Mouse (Mus musculus): Measurements from ENCODE around the gene Pop7. TPM values are rescaled to one million over a fixed set of nuclear protein-coding genes. Genes with fewer than 3 reads are reported as not detected.

Pop7 gene
- polyA plus RNA-seq, 1 experiment from 2014 or later = 57.8 TPM

- Histone ChIP-seq H3K27me3 (ENCODE audit: control insufficient read depth, insufficient read depth, low read length) (no peaks in the 10 kb centered on the region), H3K9me3 (ENCODE audit: control insufficient read depth, low read length) (no peaks in the 10 kb centered on the region), H3K27ac (ENCODE audit: low read depth, low read length) (peak overlapping the region; percentile 81; the same call in 1 of the 2 replicates), H3K9ac (ENCODE audit: low read depth, low read length) (peak overlapping the region; percentile 88; the same call in 1 of the 2 replicates), H3K4me3 (ENCODE audit: low read length) (peak overlapping the region; percentile 91), H3K4me2 (replicated peaks; ENCODE audit: low read depth, low read length) (peak overlapping the region; percentile 98), H3K36me3 (ENCODE audit: control insufficient read depth, insufficient read depth, low read length) (peaks cover 50% of the 10 kb centered on the region), H3K4me1 (ENCODE audit: control insufficient read depth, insufficient read depth, low read length) (peaks cover 16% of the 10 kb centered on the region)
- ATAC-seq (ENCODE audit: low FRiP score, low TSS enrichment) = no peak
- 73% methylated on average over 8 of the region's 8 CpGs for WGBS
Observed at GRCm38 (mm10) chr5:137530075-137530474, 27.8 kb upstream of the Pop7 start.

- ATAC-seq (ENCODE audit: low FRiP score, low TSS enrichment) = no peak
- Histone ChIP-seq H3K9me3 (ENCODE audit: control insufficient read depth, low read length) (no peaks in the 10 kb centered on the region), H3K36me3 (ENCODE audit: control insufficient read depth, insufficient read depth, low read length) (peaks cover 56% of the 10 kb centered on the region), H3K4me3 (ENCODE audit: low read length) (0 out of 2 replicates have a peak overlapping the region, but pooled peaks have one; percentile 91), H3K9ac (ENCODE audit: low read depth, low read length) (no peak overlapping the region), H3K27me3 (ENCODE audit: control insufficient read depth, insufficient read depth, low read length) (no peaks in the 10 kb centered on the region), H3K4me1 (ENCODE audit: control insufficient read depth, insufficient read depth, low read length) (peaks cover 16% of the 10 kb centered on the region), H3K27ac (ENCODE audit: low read depth, low read length) (no peak overlapping the region), H3K4me2 (replicated peaks; ENCODE audit: low read depth, low read length) (no peak overlapping the region)
- WGBS = 69% methylated on average over 15 of the region's 15 CpGs
Observed at GRCm38 (mm10) chr5:137529221-137529995, 27.1 kb upstream of the Pop7 start.

DNA sequence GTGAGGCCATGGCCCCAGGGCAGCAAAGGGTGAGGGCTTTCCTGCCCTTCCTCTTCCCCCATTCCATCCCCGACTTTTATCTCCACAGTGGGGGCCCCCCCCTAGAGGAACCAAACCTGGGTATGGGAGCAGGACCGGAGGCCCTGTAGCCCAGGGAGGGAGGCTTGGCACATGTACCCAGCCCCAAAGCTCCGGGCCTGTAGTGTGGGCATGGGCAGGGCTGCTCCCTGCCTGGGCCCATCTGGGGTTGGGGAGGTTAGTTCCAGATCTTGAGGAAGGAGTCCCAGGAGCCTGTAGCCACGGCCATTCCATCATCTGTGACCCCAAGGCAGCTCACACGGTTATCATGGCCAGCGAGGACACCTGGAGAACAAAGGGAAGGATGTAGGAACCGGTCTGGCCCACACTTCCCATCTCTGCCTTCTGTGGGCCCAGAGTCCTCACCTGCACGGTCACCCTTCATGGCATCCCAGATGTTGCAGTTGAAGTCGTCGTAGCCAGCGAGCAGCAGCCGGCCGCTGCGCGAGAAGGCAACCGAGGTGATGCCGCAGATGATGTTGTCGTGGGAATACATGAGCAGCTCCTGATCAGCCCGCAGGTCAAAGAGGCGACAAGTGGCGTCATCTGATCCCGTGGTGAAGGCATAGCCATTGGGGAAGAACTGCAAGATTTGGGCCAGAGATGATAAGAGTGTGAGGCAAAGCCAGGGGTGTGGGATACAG, 26.1 kb upstream of the Pop7 start:
- Histone ChIP-seq H3K4me2 (replicated peaks; ENCODE audit: low read depth, low read length) (no peak overlapping the region), H3K9me3 (ENCODE audit: control insufficient read depth, low read length) (no peaks in the 10 kb centered on the region), H3K27ac (ENCODE audit: low read depth, low read length) (no peak overlapping the region), H3K27me3 (ENCODE audit: control insufficient read depth, insufficient read depth, low read length) (no peaks in the 10 kb centered on the region), H3K4me3 (ENCODE audit: low read length) (no peak overlapping the region), H3K4me1 (ENCODE audit: control insufficient read depth, insufficient read depth, low read length) (peaks cover 13% of the 10 kb centered on the region), H3K9ac (ENCODE audit: low read depth, low read length) (no peak overlapping the region), H3K36me3 (ENCODE audit: control insufficient read depth, insufficient read depth, low read length) (peaks cover 66% of the 10 kb centered on the region)
- no peak for ATAC-seq (ENCODE audit: low FRiP score, low TSS enrichment)
- WGBS = 83% methylated on average over 22 of the region's 22 CpGs

- Histone ChIP-seq H3K27me3 (ENCODE audit: control insufficient read depth, insufficient read depth, low read length) (no peaks in the 10 kb centered on the region), H3K4me1 (ENCODE audit: control insufficient read depth, insufficient read depth, low read length) (peaks cover 13% of the 10 kb centered on the region), H3K9me3 (ENCODE audit: control insufficient read depth, low read length) (no peaks in the 10 kb centered on the region), H3K4me2 (replicated peaks; ENCODE audit: low read depth, low read length) (no peak overlapping the region), H3K36me3 (ENCODE audit: control insufficient read depth, insufficient read depth, low read length) (peaks cover 76% of the 10 kb centered on the region), H3K9ac (ENCODE audit: low read depth, low read length) (no peak overlapping the region), H3K4me3 (ENCODE audit: low read length) (no peak overlapping the region), H3K27ac (ENCODE audit: low read depth, low read length) (no peak overlapping the region)
- ATAC-seq (ENCODE audit: low FRiP score, low TSS enrichment) = no peak
- 79% methylated on average over 1 of the region's 1 CpGs for WGBS
Observed at GRCm38 (mm10) chr5:137527413-137527812, 25.1 kb upstream of the Pop7 start.

- no peak overlapping the region for H3K9ac ChIP-seq (ENCODE audit: low read depth, low read length)
- H3K27ac ChIP-seq (ENCODE audit: low read depth, low read length) = no peak overlapping the region
- no peak overlapping the region for H3K4me3 ChIP-seq (ENCODE audit: low read length)
- no peak overlapping the region for H3K4me2 ChIP-seq (replicated peaks; ENCODE audit: low read depth, low read length)
- ATAC-seq (ENCODE audit: low FRiP score, low TSS enrichment) = no peak
- no peaks in the 10 kb centered on the region for H3K9me3 ChIP-seq (ENCODE audit: control insufficient read depth, low read length)
- H3K4me1 ChIP-seq (ENCODE audit: control insufficient read depth, insufficient read depth, low read length) = peaks cover 13% of the 10 kb centered on the region
- H3K27me3 ChIP-seq (ENCODE audit: control insufficient read depth, insufficient read depth, low read length) = no peaks in the 10 kb centered on the region
- 42% methylated on average over 16 of the region's 16 CpGs for WGBS
- H3K36me3 ChIP-seq (ENCODE audit: control insufficient read depth, insufficient read depth, low read length) = peaks cover 87% of the 10 kb centered on the region
Observed at GRCm38 (mm10) chr5:137526192-137526936, 24.0 kb upstream of the Pop7 start.

- no peak for ATAC-seq (ENCODE audit: low FRiP score, low TSS enrichment)
- H3K27me3 ChIP-seq (ENCODE audit: control insufficient read depth, insufficient read depth, low read length) = no peaks in the 10 kb centered on the region
- no peak overlapping the region for H3K4me2 ChIP-seq (replicated peaks; ENCODE audit: low read depth, low read length)
- H3K36me3 ChIP-seq (ENCODE audit: control insufficient read depth, insufficient read depth, low read length) = peaks cover 95% of the 10 kb centered on the region
- H3K27ac ChIP-seq (ENCODE audit: low read depth, low read length) = no peak overlapping the region
- 78% methylated on average over 16 of the region's 16 CpGs for WGBS
- H3K4me1 ChIP-seq (ENCODE audit: control insufficient read depth, insufficient read depth, low read length) = peaks cover 12% of the 10 kb centered on the region
- no peaks in the 10 kb centered on the region for H3K9me3 ChIP-seq (ENCODE audit: control insufficient read depth, low read length)
- H3K4me3 ChIP-seq (ENCODE audit: low read length) = no peak overlapping the region
- no peak overlapping the region for H3K9ac ChIP-seq (ENCODE audit: low read depth, low read length)
Observed at GRCm38 (mm10) chr5:137525511-137525910, 23.2 kb upstream of the Pop7 start.

DNA sequence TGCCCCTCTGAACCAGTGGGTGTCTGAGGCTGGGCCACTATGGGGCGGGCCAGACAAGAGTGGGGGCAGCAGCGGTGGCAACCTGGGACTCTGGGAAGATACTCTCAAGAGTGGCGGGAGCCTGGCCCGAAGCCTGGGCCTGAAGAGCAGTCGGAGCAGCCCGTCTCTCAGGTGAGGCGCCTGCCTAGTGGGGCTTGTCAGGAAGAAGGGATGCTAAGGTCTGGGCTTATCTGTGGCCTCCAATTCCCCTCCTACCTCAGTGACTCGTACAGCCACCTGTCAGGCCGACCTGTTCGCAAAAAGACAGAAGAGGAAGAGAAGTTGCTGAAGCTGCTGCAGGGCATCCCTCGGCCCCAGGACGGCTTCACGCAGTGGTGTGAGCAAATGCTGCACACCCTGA, 22.4 kb upstream of the Pop7 start:
- ATAC-seq (ENCODE audit: low FRiP score, low TSS enrichment) = no peak
- 77% methylated on average over 13 of the region's 13 CpGs for WGBS
- Histone ChIP-seq H3K27me3 (ENCODE audit: control insufficient read depth, insufficient read depth, low read length) (no peaks in the 10 kb centered on the region), H3K27ac (ENCODE audit: low read depth, low read length) (no peak overlapping the region), H3K9ac (ENCODE audit: low read depth, low read length) (no peak overlapping the region), H3K9me3 (ENCODE audit: control insufficient read depth, low read length) (no peaks in the 10 kb centered on the region), H3K4me1 (ENCODE audit: control insufficient read depth, insufficient read depth, low read length) (peaks cover 4% of the 10 kb centered on the region; the same call in 1 of the 2 replicates), H3K36me3 (ENCODE audit: control insufficient read depth, insufficient read depth, low read length) (peaks cover 98% of the 10 kb centered on the region), H3K4me3 (ENCODE audit: low read length) (no peak overlapping the region), H3K4me2 (replicated peaks; ENCODE audit: low read depth, low read length) (no peak overlapping the region)

GRCm38 (mm10) chr5:137524251-137524515, 21.9 kb upstream of the Pop7 start:
- Histone ChIP-seq H3K36me3 (ENCODE audit: control insufficient read depth, insufficient read depth, low read length) (peaks cover 98% of the 10 kb centered on the region), H3K4me1 (ENCODE audit: control insufficient read depth, insufficient read depth, low read length) (no peaks in the 10 kb centered on the region), H3K9me3 (ENCODE audit: control insufficient read depth, low read length) (no peaks in the 10 kb centered on the region), H3K9ac (ENCODE audit: low read depth, low read length) (no peak overlapping the region), H3K4me2 (replicated peaks; ENCODE audit: low read depth, low read length) (no peak overlapping the region), H3K27me3 (ENCODE audit: control insufficient read depth, insufficient read depth, low read length) (no peaks in the 10 kb centered on the region), H3K27ac (ENCODE audit: low read depth, low read length) (no peak overlapping the region), H3K4me3 (ENCODE audit: low read length) (no peak overlapping the region)
- WGBS = 93% methylated on average over 8 of the region's 8 CpGs
- ATAC-seq (ENCODE audit: low FRiP score, low TSS enrichment) = no peak

Measured in kidney, embryonic 14.5 days (tissue).